13 mouse cellular contexts compared by ENCODE assay signal in the genomic region with DNA sequence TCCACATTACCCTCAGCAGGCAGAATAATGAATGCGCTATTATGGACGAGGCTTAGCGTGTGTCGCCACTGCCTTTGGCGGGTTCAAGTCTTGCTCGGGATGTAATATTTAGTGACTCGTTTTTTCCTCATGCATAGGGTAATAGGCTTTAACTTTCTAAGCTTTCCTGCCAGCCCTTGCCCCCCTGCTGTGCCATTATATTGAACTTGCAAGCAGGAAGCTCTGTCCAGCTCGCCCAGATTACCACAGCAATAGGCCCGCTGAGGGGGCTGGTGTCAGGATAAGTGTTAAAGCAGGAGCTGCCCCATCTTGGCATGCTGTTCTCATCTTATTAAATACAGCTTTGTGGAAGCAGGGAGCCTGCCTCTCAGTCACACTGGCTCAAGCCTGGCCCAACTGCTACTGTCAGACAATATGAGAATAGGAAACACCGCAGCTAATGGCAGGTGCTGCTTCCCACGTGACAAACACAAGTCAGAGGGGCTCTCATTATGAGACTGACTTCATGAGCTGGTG.
DNase-seq lines count a peak whose midpoint lies in the region; ATAC-seq and TF ChIP-seq lines count a peak whose summit lies in the region.
"Had no signal": no experiment of that assay in that cellular context is flagged by ENCODE, and none has a peak within 500 bp of the region (broad histone marks: within the 10 kb centered on the region; RNA-seq: fewer than 3 reads in every experiment).

No protein-coding gene starts in this region.

- H3K27ac ChIP-seq in forebrain, embryonic 10.5 days, result peak overlapping the region; percentile 21; the same call in 1 of the 2 replicates
- H3K27ac ChIP-seq in limb, embryonic 10.5 days, result no peak overlapping the region
- H3K27ac ChIP-seq in neural tube, embryonic 15.5 days (replicated peaks), result no peak overlapping the region
- H3K27ac ChIP-seq: lung, embryonic 15.5 days; stomach, embryonic 15.5 days had no signal

- DNase-seq in heart, adult 11 months, result peak; percentile 86
- no peak for DNase-seq in heart, adult 18-20 months
- DNase-seq in forebrain, embryonic 10.5 days (ENCODE audit: extremely low spot score, low spot score), result peak; percentile 88
- DNase-seq in limb, embryonic 10.5 days (ENCODE audit: low spot score), result peak; percentile 38
- DNase-seq in lung, postnatal 10 days, result no peak
- DNase-seq in kidney, postnatal 10 days, result no peak
- no peak for DNase-seq in lung, adult 2 months
- DNase-seq: adrenal gland, adult 8-10 months; gastrocnemius, postnatal 14 days; layer of hippocampus, postnatal 36 days had no signal

- H3K9me3 ChIP-seq in forebrain, embryonic 10.5 days, result no peaks in the 10 kb centered on the region
- H3K9me3 ChIP-seq in limb, embryonic 10.5 days (replicated peaks), result no peaks in the 10 kb centered on the region
- no peaks in the 10 kb centered on the region for H3K9me3 ChIP-seq in neural tube, embryonic 15.5 days (replicated peaks)
- H3K9me3 ChIP-seq: lung, embryonic 15.5 days; stomach, embryonic 15.5 days had no signal

- 2% methylated on average over 11 of the region's 11 CpGs for WGBS in forebrain, embryonic 10.5 days
- WGBS in limb, embryonic 10.5 days, result 28% methylated on average over 11 of the region's 11 CpGs
- 6% methylated on average over 11 of the region's 11 CpGs for WGBS in neural tube, embryonic 15.5 days
- 41% methylated on average over 11 of the region's 11 CpGs for WGBS in lung, adult 2 months

- peak; percentile 57 for ATAC-seq in neural tube, embryonic 15.5 days (ENCODE audit: low FRiP score)

- no peak for TF ChIP-seq POLR2A in lung, adult 2 months (IDR thresholded peaks at IDR 0.05; ENCODE audit: borderline replicate concordance, extremely low read depth, low read depth, low read length)

- H3K4me2 ChIP-seq in neural tube, embryonic 15.5 days, result peak overlapping the region; percentile 7; the same call in 1 of the 2 replicates
- H3K4me2 ChIP-seq: lung, embryonic 15.5 days; stomach, embryonic 15.5 days had no signal

- H3K36me3 ChIP-seq in forebrain, embryonic 10.5 days (replicated peaks), result no peaks in the 10 kb centered on the region
- no peaks in the 10 kb centered on the region for H3K36me3 ChIP-seq in limb, embryonic 10.5 days
- H3K36me3 ChIP-seq in neural tube, embryonic 15.5 days, result no peaks in the 10 kb centered on the region
- H3K36me3 ChIP-seq: lung, embryonic 15.5 days; stomach, embryonic 15.5 days had no signal

- no peak overlapping the region for H3K9ac ChIP-seq in neural tube, embryonic 15.5 days (replicated peaks)
- H3K9ac ChIP-seq: lung, embryonic 15.5 days; stomach, embryonic 15.5 days had no signal

- no peak overlapping the region for H3K4me3 ChIP-seq in forebrain, embryonic 10.5 days
- H3K4me3 ChIP-seq in limb, embryonic 10.5 days, result no peak overlapping the region
- H3K4me3 ChIP-seq in neural tube, embryonic 15.5 days (replicated peaks), result no peak overlapping the region
- no peak overlapping the region for H3K4me3 ChIP-seq in lung, adult 2 months (replicated peaks; ENCODE audit: extremely low read depth, low read depth, low read length)
- H3K4me3 ChIP-seq: lung, embryonic 15.5 days; stomach, embryonic 15.5 days had no signal

- TF ChIP-seq CTCF in lung, adult 2 months (IDR thresholded peaks at IDR 0.05; ENCODE audit: insufficient read depth, low read length), result no peak

- peaks cover 29% of the 10 kb centered on the region for H3K4me1 ChIP-seq in forebrain, embryonic 10.5 days
- peaks cover 5% of the 10 kb centered on the region; the same call in 1 of the 2 replicates for H3K4me1 ChIP-seq in limb, embryonic 10.5 days
- H3K4me1 ChIP-seq in neural tube, embryonic 15.5 days, result peaks cover 7% of the 10 kb centered on the region
- no peaks in the 10 kb centered on the region for H3K4me1 ChIP-seq in lung, adult 2 months (ENCODE audit: control insufficient read depth, insufficient read depth, low read length)
- H3K4me1 ChIP-seq: lung, embryonic 15.5 days; stomach, embryonic 15.5 days had no signal

- peaks cover 75% of the 10 kb centered on the region for H3K27me3 ChIP-seq in forebrain, embryonic 10.5 days (ENCODE audit: poor library complexity, severe bottlenecking)
- no peaks in the 10 kb centered on the region for H3K27me3 ChIP-seq in limb, embryonic 10.5 days (ENCODE audit: low read depth, poor library complexity, severe bottlenecking)
- no peaks in the 10 kb centered on the region for H3K27me3 ChIP-seq in neural tube, embryonic 15.5 days (replicated peaks)
- H3K27me3 ChIP-seq: lung, embryonic 15.5 days; stomach, embryonic 15.5 days had no signal

Comparison
In these comparisons a context has a peak if more than half of its experiments do, and no peak if none do; other contexts are left out.
1. DNase-seq: peak in heart, adult 11 months (single experiment), forebrain, embryonic 10.5 days (single experiment) and limb, embryonic 10.5 days (single experiment); none in heart, adult 18-20 months (0 of 2), lung, postnatal 10 days (single experiment), kidney, postnatal 10 days (single experiment) and lung, adult 2 months (single experiment).